Mouse (Mus musculus): ENCODE results near the gene Fnbp1.

GRCm38 (mm10) chr2:31115091-31115942, 26.5 kb downstream of the Fnbp1 start:
- no peak for TF ChIP-seq CTCF (IDR thresholded peaks at IDR 0.05; ENCODE audit: borderline replicate concordance, insufficient read depth, low read depth, low read length)
- TF ChIP-seq POLR2A (IDR thresholded peaks at IDR 0.05; ENCODE audit: borderline replicate concordance, insufficient read depth, low read length): no peak

Measured in cerebellum, adult 2 months (tissue).